Mouse (Mus musculus) intestine, embryonic 14.5 days (tissue): Measurements from ENCODE around the gene Hspb1. TPM values are rescaled to one million over a fixed set of nuclear protein-coding genes. Genes with fewer than 3 reads are reported as not detected.
A peak's percentile ranks its signal among the peaks of the same experiment; 100 is the strongest.

Source experiments
- ATAC-seq: fragments of 200-750 bp; cut with Nextera tagmentation; replicated peaks from 2 replicates; pipeline ENCODE4 v1.8.0; 2017; ENCODE audit warnings: low read depth, moderate number of reproducible peaks, moderate TSS enrichment, moderate library complexity; ENCODE audit not compliant: low FRiP score, low TSS enrichment
- DNase-seq: peaks from one replicate; pipeline ENCODE4 v3.0.0-alpha.2; 2018; ENCODE audit warnings: low spot score
- H3K27ac ChIP-seq: fragments of 300-500 bp; sonication (generic); 2 replicates; pipeline ENCODE4 v1.5.1; 2014; ENCODE audit warnings: low read depth, mild to moderate bottlenecking, control low read depth
- H3K27me3 ChIP-seq: fragments of 300-500 bp; sonication (generic); replicated peaks from 2 replicates; pipeline ENCODE4 v1.6.1; 2014; ENCODE audit warnings: low read length, control low read depth; ENCODE audit not compliant: control insufficient read depth, insufficient read depth
- H3K36me3 ChIP-seq: fragments of 300-500 bp; sonication (generic); 2 replicates; pipeline ENCODE4 v1.6.1; 2014; ENCODE audit warnings: low read length, control low read depth; ENCODE audit not compliant: control insufficient read depth, insufficient read depth
- H3K4me1 ChIP-seq: fragments of 300-500 bp; sonication (generic); replicated peaks from 2 replicates; pipeline ENCODE4 v1.6.1; 2014; ENCODE audit warnings: low read length, control low read depth, mixed read lengths; ENCODE audit not compliant: control insufficient read depth, insufficient read depth
- H3K4me2 ChIP-seq: fragments of 300-500 bp; sonication (generic); 2 replicates; pipeline ENCODE4 v1.6.1; 2014; ENCODE audit warnings: low read length
- H3K4me3 ChIP-seq: fragments of 300-500 bp; sonication (generic); 2 replicates; pipeline ENCODE4 v1.5.1; 2014; ENCODE audit warnings: low read depth, low read length, control low read depth, mixed read lengths
- H3K9ac ChIP-seq: fragments of 300-500 bp; sonication (generic); 2 replicates; pipeline ENCODE4 v1.6.1; 2014; ENCODE audit warnings: mild to moderate bottlenecking, low read length
- H3K9me3 ChIP-seq: fragments of 300-500 bp; sonication (generic); 2 replicates; pipeline ENCODE4 v1.6.1; 2016; ENCODE audit warnings: low read length, control low read depth; ENCODE audit not compliant: control insufficient read depth
- WGBS: fragments of 180-500 bp; shearing (Covaris S2); extraction: QIAGEN DNeasy Blood & Tissue Kit; methylation state at CpG from one replicate; pipeline ENCODE4 v1.1.7; 2014; 5-methylcytosine and 5-hydroxymethylcytosine counted together
- polyA plus RNA-seq: library from polyadenylated mRNA; unstranded; fragments of >200 nt; fragmentation: Nextera tagmentation; extraction: Ambion mirVana; gene quantifications from 2 replicates; pipeline ENCODE4 v1.2.1, GENCODE M21; 2014

Hspb1 gene
- polyA plus RNA-seq, 1 experiment from 2014 or later: 79.9 TPM

DNA sequence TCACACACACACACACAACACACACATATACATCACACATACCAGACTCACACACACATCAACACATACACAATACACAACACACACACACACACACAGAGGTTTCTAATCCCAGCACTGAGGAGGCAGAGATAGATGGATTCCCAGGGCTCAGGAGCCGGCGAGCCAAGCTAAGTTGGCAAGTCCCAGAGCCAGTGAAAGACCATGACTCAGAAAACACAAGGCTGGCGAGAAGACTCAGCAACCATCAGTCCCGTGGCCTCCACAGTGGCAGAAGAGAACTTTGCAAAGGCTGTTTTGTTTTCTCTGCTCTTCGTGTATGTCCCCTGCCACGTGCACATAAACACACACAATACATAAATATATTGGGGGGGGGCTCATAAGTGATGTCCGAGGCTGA is 34.0 kb upstream of the Hspb1 start:
- Histone ChIP-seq H3K9ac (no peak overlapping the region), H3K27ac (no peak overlapping the region), H3K27me3 (peaks cover 81% of the 10 kb centered on the region), H3K36me3 (no peaks in the 10 kb centered on the region), H3K4me2 (no peak overlapping the region), H3K4me3 (no peak overlapping the region), H3K9me3 (no peaks in the 10 kb centered on the region), H3K4me1 (no peaks in the 10 kb centered on the region)
- DNase-seq: no peak
- no peak for ATAC-seq
- WGBS: 51% methylated on average over 7 of the region's 7 CpGs

DNA sequence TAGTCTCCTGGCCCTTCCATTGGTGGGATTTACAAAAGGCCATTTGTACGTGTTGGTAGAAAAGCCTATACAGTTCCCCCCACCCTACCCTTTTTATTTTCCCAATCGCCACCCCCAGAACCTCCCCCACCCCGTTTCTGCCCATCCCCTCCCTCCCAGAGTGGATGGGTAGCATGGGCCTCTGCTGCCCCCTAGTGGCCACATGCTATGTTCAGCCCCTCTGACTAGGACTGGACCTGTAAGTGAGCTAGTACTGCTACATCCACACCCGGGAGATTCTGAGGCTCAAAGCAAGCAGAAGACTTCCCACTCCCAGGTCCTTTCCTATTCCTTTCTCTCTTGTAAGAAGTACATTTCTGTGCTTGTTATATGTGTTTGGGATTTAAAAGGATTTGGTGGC is 32.6 kb upstream of the Hspb1 start:
- WGBS: 0% methylated on average over 4 of the region's 4 CpGs
- ATAC-seq: peak; percentile 65; the same call in 1 of the 2 replicates

DNA sequence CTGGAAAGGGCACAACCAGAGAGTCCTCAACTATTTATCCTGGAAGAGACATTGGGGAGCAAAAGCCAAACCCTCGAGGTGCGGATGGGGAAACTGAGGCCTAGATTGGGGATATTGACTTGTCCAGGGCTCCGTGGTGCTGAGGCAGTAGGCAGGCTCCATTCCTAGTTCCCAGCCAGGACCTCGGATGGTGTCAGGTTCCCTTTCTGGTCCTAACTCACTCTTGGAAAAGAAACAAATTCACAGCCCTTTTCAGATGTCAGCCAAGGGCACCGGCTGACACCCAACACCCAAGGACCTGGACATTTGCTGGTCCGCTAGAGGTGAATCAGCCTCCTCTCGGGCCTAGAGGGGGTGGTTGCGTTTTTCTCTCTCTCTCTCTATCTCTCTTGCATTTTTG is 21.1 kb upstream of the Hspb1 start:
- 39% methylated on average over 8 of the region's 8 CpGs for WGBS
- no peaks in the 10 kb centered on the region for H3K9me3 ChIP-seq
- no peak overlapping the region for H3K9ac ChIP-seq
- no peak overlapping the region for H3K4me2 ChIP-seq
- H3K4me3 ChIP-seq: no peak overlapping the region
- 0 out of 2 replicates have a peak, but pooled peaks cover 8% of the 10 kb centered on the region for H3K4me1 ChIP-seq
- no peaks in the 10 kb centered on the region for H3K36me3 ChIP-seq
- ATAC-seq (no peak), DNase-seq (no peak)
- no peak overlapping the region for H3K27ac ChIP-seq
- H3K27me3 ChIP-seq: peaks cover 67% of the 10 kb centered on the region

More for the DNA sequence above, 32.6 kb upstream of the Hspb1 start:
- DNase-seq: peak; percentile 89
- H3K27me3 ChIP-seq: peaks cover 93% of the 10 kb centered on the region
- H3K4me3 ChIP-seq: no peak overlapping the region
- no peaks in the 10 kb centered on the region for H3K9me3 ChIP-seq
- H3K4me2 ChIP-seq: no peak overlapping the region
- H3K9ac ChIP-seq: no peak overlapping the region
- H3K36me3 ChIP-seq: no peaks in the 10 kb centered on the region
- no peak overlapping the region for H3K27ac ChIP-seq
- H3K4me1 ChIP-seq: no peaks in the 10 kb centered on the region

DNA sequence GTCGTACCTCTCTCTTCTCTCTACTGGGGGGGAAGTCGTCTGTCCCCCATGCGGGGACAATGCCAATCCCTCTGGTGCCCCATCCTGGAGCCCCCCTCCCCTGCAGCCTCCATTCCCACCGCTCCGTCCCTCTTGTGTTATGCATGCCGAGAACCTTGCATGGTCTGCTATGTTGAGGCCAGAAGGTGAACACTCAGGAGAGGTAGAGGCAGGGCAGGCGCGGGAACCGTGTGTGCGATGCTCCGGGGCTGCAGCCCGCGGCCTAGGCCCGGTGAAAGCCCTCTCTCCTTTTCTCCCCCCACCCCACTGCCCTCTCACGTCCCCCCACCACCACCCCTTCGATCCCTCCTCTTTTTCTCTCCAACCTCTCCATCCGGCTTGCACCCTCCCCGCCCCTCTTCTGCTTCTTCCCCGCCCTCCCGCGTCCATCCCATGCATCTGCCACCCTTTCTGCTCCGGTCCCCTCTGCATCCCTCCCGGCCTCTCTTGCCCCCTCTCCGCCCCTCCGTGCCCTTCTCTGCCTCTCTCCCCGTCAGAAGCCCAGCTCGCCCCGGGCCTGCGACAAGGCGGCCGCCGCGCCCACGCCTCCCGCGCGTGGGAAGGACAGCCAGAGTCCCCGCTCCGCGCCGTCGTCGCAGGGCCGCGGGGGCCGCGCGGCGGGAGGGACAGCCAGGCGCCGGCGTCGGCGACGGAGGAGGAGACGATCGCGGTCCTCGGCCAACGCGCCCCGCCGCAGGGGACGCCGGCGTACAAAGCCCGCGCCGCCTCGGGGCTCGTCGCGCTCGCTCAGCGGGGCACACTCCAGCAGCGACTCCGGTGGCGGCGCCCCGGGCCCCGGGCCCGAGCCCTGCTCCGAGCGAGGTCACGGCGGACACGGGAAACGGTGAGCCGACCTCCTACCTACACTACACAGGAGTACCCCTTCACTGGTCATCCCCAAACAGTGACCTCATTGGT is 19.8 kb upstream of the Hspb1 start:
- Histone ChIP-seq H3K9ac (peak overlapping the region; percentile 40), H3K36me3 (no peaks in the 10 kb centered on the region), H3K4me1 (0 out of 2 replicates have a peak, but pooled peaks cover 8% of the 10 kb centered on the region), H3K4me2 (peak overlapping the region; percentile 88), H3K27me3 (peaks cover 75% of the 10 kb centered on the region), H3K9me3 (no peaks in the 10 kb centered on the region), H3K27ac (no peak overlapping the region), H3K4me3 (peak overlapping the region; percentile 44)
- 1% methylated on average over 82 of the region's 89 CpGs for WGBS
- ATAC-seq (0 out of 2 replicates have a peak, but pooled peaks have one; percentile 37), DNase-seq (no peak)

DNA sequence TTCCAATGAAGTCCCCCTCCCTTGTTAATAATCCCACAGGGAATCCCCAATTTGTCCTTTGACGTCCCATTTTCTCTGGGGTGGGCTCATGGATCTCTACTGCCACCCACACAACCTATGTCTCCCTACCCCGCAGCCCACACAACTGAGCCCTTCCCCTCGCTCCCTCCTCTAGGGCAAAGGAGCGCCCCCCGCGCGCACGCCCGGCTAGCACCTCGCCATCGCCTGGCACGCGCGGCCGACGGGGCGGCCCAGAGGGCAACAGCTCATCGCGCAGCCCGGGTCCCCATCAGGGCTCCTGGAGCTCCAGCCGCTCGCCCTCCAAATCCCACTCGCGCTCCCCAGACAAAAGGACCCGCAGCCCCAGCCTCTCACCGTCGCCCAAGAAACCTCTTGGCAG is 19.1 kb upstream of the Hspb1 start:
- Histone ChIP-seq H3K36me3 (no peaks in the 10 kb centered on the region), H3K27ac (no peak overlapping the region), H3K4me2 (peak overlapping the region; percentile 88), H3K27me3 (peaks cover 78% of the 10 kb centered on the region), H3K9me3 (no peaks in the 10 kb centered on the region), H3K4me1 (0 out of 2 replicates have a peak, but pooled peaks cover 8% of the 10 kb centered on the region), H3K9ac (no peak overlapping the region), H3K4me3 (peak overlapping the region; percentile 44; the same call in 1 of the 2 replicates)
- 2% methylated on average over 27 of the region's 27 CpGs for WGBS
- ATAC-seq: 0 out of 2 replicates have a peak, but pooled peaks have one; percentile 43
- no peak for DNase-seq

DNA sequence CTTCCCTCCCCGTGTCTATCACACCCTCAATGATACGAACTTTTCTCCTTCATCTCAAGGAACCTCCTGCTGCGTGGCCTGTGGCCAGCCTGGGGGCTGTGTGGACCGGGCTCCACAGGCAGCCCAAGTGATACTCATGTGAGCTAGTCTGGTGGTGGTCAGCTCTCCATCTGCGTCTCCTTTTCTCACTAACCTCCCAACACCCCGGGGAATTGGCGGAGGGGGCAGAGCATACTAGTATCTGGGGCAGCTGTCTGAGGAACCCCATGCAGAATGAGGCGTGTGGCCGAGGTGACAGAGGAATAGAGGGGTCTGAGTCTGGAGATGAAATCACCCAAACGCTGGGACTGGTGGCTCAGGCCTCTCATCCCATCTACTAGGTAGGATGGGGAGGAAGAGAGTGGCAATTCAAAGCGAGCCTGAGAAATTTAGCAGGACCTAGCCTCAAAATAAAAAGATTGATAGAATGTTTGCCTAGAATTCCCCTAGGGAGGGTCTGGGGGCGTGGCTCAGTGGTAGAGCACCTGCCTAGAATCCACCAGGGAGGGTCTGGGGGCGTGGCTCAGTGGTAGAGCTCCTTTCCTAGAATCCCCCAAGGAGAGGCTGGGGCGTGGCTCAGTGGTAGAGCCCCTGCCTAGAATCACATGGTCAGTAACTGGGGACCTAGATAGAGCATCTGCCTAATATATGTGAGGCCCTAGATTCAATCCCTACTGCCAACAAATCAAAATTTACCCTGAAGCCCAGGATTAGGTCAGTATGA is 17.9 kb upstream of the Hspb1 start:
- 0 out of 2 replicates have a peak, but pooled peaks cover 8% of the 10 kb centered on the region for H3K4me1 ChIP-seq
- 58% methylated on average over 14 of the region's 14 CpGs for WGBS
- DNase-seq (no peak), ATAC-seq (no peak)
- no peak overlapping the region for H3K4me3 ChIP-seq
- H3K27me3 ChIP-seq: peaks cover 80% of the 10 kb centered on the region
- H3K9ac ChIP-seq: no peak overlapping the region
- H3K4me2 ChIP-seq: no peak overlapping the region
- H3K9me3 ChIP-seq: no peaks in the 10 kb centered on the region
- no peak overlapping the region for H3K27ac ChIP-seq
- no peaks in the 10 kb centered on the region for H3K36me3 ChIP-seq

DNA sequence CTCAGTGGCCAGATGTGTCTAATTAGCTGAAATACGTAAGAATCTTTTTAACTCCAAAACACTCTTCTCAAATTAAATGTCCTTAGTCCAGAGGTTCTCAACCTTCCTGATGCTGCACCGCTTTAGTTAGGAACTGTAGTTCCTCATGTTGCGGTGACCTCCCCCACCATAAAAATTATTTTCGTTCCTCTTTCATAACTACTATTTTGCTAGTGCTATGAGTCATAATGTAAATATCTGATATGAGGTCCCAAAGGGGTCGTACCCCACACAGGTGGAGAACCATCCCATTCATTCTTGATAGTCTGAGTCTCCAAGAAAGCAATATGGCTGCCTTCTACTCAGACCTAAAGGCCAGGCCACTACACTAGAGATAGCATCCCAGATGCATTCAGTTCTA is 17.2 kb upstream of the Hspb1 start:
- Histone ChIP-seq H3K4me2 (no peak overlapping the region), H3K27me3 (peaks cover 75% of the 10 kb centered on the region), H3K4me1 (0 out of 2 replicates have a peak, but pooled peaks cover 8% of the 10 kb centered on the region), H3K27ac (no peak overlapping the region), H3K9me3 (no peaks in the 10 kb centered on the region), H3K36me3 (no peaks in the 10 kb centered on the region), H3K9ac (no peak overlapping the region), H3K4me3 (no peak overlapping the region)
- no peak for DNase-seq
- 89% methylated on average over 5 of the region's 5 CpGs for WGBS
- ATAC-seq: no peak

DNA sequence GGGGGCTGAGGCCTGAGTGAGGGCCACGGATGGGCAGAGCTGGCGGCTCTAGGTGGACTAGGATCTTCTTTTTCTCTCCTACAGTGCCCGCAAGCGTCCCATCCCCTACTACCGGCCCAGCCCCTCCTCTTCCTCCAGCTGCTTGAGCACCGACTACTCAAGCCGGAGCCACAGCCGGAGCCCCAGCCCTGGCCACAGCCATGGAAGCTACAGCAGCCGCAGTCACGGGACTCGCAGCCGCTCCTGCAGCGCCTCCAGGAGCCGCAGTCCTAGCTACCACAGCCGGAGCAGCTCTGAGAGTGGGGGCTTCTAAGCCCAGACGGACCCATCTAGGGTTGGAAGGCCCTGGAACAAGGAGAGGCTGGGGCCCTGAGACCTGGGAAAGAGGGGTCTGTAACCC is 14.7 kb upstream of the Hspb1 start:
- peaks cover 52% of the 10 kb centered on the region for H3K27me3 ChIP-seq
- no peak overlapping the region for H3K9ac ChIP-seq
- H3K4me3 ChIP-seq: no peak overlapping the region
- H3K9me3 ChIP-seq: no peaks in the 10 kb centered on the region
- H3K27ac ChIP-seq: no peak overlapping the region
- H3K36me3 ChIP-seq: no peaks in the 10 kb centered on the region
- H3K4me2 ChIP-seq: no peak overlapping the region
- ATAC-seq (no peak), DNase-seq (no peak)
- WGBS: 18% methylated on average over 16 of the region's 16 CpGs
- peaks cover 9% of the 10 kb centered on the region; the same call in 1 of the 2 replicates for H3K4me1 ChIP-seq
